Mouse (Mus musculus) layer of hippocampus, postnatal 10 days (tissue): ENCODE results near the gene Fam193a. TPM values are rescaled to one million over a fixed set of nuclear protein-coding genes. Genes with fewer than 3 reads are reported as not detected.

Experiments
- DNase-seq, 2 experiments: peaks; one replicate each; pipeline ENCODE4 v3.0.0; 2021; ENCODE audit warnings: low spot score in 2 of 2
- long read RNA-seq: library from polyadenylated mRNA; stranded (forward); transcript quantifications from one replicate; pipeline ENCODE4 v2.0.0, GENCODE M21; 2023
- total RNA-seq, 2 experiments: library from RNA; stranded (reverse); gene quantifications; 2 replicates each; pipeline ENCODE4 v1.2.3; 2021

Fam193a gene
- total RNA-seq = 10 to 100 TPM; 43.4 to 44.8 TPM
- long read RNA-seq, partial matches to known transcripts = 1 of 5 reads
- long read RNA-seq, other reads (novel, unspliced or antisense) = 4 of 5 reads

GRCm38 (mm10) chr5:34369341-34370021 is at the start of gene Fam193a:
TSS of gene Fam193a (plus strand) at chr5:34369933.
- peak; percentile 96 to 98 for DNase-seq

GRCm38 (mm10) chr5:34321236-34321635 is 48.5 kb upstream of the Fam193a start:
- no peak for DNase-seq

- no peak for DNase-seq
Observed at GRCm38 (mm10) chr5:34325286-34325685, 44.4 kb upstream of the Fam193a start.

- DNase-seq = peak in 1 of 2 experiments; percentile 14
Observed at GRCm38 (mm10) chr5:34326249-34326691, 43.5 kb upstream of the Fam193a start.

GRCm38 (mm10) chr5:34326875-34327576 is 42.7 kb upstream of the Fam193a start:
- peak; percentile 29 to 48 for DNase-seq

- no peak for DNase-seq
Observed at GRCm38 (mm10) chr5:34330136-34330535, 39.6 kb upstream of the Fam193a start.

GRCm38 (mm10) chr5:34334081-34334480 is 35.7 kb upstream of the Fam193a start:
- DNase-seq = no peak

GRCm38 (mm10) chr5:34335539-34336096 is 34.1 kb upstream of the Fam193a start:
- no peak for DNase-seq

- peak; percentile 96 to 98 for DNase-seq
Observed at GRCm38 (mm10) chr5:34336097-34336774, 33.5 kb upstream of the Fam193a start, which contains the start of gene Rnf4. TSS of gene Rnf4 (plus strand) at chr5:34336289.

- DNase-seq = peak in 1 of 2 experiments; percentile 43
Observed at GRCm38 (mm10) chr5:34336775-34337450, 32.8 kb upstream of the Fam193a start.

- DNase-seq = no peak
Observed at GRCm38 (mm10) chr5:34340246-34340645, 29.5 kb upstream of the Fam193a start.

- no peak for DNase-seq
Observed at GRCm38 (mm10) chr5:34352084-34352631, 17.6 kb upstream of the Fam193a start.

GRCm38 (mm10) chr5:34360261-34360660 is 9.5 kb upstream of the Fam193a start:
- no peak for DNase-seq

GRCm38 (mm10) chr5:34363115-34363514 is 6.6 kb upstream of the Fam193a start:
- DNase-seq = no peak

GRCm38 (mm10) chr5:34368551-34369290 is 1.0 kb upstream of the Fam193a start:
- no peak for DNase-seq

GRCm38 (mm10) chr5:34370022-34370823 is 490 bp downstream of the Fam193a start:
- peak; percentile 43 to 57 for DNase-seq

- DNase-seq = no peak
Observed at GRCm38 (mm10) chr5:34370840-34371239, 1.1 kb downstream of the Fam193a start.

GRCm38 (mm10) chr5:34372141-34372540 is 2.4 kb downstream of the Fam193a start:
- no peak for DNase-seq

GRCm38 (mm10) chr5:34372541-34372940 is 2.8 kb downstream of the Fam193a start:
- DNase-seq = no peak
